Mouse (Mus musculus): ENCODE data around the gene Atxn1.

Gene Atxn1

DNA sequence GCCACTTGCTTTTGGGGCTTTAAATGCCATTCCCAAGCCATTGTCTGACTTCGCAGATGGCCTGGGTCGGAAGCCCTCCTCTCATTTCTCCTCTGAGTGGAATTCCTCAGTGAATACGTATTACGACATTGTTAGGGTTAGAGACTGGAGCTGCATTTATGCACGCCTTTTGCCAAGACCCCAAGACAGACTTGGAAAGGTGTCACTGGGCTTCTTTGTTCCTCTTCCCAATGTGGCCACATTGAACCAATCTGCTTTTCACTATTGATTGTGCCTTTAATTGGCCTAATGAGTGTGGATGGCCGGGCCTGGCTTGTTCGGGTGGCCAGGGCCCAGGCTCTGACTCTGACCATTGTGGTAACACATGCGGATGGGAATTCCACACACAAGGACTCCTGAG is 336.5 kb downstream of the Atxn1 start:
- DNase-seq (ENCODE audit: low spot score) = no peak

DNA sequence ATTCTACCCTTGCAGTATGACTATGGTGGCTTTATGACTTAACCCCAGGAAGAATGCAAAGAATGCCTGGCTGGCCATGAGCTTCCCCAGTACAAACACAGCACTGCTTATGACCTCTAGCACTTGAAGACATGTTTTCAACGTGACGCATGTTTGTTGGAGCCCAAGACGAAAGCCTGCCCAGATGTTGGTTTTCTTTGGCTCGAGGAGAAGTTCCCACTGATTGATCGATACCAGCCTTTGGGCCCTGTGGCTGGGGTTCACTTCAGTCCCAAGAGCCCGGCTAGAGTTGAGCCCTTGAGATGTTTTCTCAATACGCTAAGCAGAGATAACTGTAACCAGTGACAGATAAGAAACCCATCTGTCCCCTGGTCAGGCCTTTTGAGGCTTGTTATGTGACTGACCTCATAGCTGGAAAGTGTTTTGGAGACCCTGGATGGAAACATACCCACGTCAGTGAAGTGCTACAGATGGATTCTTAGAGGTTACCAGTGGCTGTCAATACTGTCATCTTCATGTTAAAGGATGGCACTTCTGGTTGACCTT is 337.5 kb downstream of the Atxn1 start:
- no peak for DNase-seq (ENCODE audit: low spot score)

DNA sequence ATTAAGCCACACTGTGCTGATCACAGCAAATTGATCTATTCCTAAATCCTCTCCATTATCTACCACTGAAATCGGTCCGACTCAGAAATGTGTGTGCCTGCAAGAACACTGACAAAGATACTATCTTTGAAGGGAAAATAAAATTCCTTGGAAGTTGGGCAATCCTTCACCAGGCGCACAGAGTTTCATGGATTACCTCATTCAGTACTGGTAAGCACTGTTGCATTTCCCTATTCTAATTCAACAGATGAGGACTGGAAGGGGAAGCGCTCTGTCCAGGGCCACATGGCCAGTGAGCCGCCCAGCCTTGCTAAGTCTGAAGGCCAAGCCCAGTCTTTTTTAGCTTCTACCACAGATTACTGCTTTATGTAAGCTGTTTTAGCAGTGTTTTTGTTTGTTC is 339.1 kb downstream of the Atxn1 start:
- DNase-seq (ENCODE audit: low spot score) = no peak

DNA sequence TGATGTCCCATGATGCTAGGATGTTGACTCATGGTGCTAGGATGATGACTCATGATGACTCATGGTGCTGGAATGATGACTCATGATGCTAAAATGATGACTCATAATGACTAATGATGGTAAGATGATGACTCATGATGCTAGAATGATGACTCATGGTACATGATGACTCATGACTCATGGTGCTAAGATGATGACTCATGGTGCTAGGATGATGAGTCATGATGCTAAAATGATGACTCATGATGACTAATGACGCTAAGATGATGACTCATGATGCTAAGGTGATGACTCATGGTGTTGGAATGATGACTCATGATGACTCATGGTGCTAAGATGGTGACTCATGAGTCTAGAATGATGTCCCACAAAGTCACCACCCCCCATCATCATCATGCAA is 341.0 kb downstream of the Atxn1 start:
- DNase-seq (ENCODE audit: low spot score) = no peak

DNA sequence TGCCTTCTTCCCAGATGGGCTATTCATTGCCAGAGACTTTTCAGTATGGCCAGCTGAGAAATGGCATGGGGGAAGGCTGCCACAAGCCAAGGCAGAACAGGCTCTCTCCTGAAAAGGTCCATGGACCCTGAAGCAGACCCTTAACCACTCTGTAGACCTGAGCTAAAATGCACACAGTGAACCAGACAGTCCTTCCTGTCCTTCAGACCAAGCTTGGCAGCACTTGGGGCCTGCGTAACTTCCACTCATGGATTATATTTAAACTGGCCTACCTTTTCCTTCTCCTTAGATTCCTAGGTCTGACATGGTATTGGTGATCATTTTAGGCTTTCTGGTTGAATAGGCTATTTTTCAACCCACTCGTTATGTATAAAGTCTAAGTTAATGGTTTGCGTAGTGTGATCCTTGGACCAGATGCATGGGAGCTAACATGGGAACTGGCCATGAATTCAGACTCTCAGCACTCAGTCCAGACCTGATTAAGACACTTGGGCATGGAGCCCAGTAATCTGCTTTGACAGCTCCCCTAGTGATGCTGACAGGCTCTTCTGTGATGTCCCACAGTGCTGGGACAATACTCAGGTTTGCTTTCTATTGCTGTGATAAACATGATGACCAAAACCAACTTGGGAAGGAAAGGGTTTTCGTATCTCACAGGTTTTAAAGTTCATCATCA is 341.8 kb downstream of the Atxn1 start:
- DNase-seq (ENCODE audit: low spot score) = no peak

DNA sequence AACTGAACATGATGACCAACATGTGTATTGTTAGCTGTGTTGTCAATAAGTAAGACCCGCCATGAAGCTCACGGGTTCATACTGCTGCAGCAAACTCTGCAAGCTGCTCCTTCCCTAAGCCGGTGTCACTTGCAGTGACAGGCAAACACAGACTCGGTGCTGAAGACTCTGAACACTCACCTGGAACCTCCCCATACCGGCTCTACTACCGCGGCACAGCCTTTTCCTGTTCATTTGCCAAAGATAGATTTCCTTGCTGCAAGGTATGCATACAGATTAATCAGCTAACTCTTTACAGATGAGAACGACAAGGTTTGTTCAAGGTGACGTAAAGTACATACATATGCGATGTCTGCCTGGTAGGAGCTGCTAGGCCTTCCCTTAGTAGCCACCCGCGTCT is 344.1 kb downstream of the Atxn1 start:
- no peak for DNase-seq (ENCODE audit: low spot score)

DNA sequence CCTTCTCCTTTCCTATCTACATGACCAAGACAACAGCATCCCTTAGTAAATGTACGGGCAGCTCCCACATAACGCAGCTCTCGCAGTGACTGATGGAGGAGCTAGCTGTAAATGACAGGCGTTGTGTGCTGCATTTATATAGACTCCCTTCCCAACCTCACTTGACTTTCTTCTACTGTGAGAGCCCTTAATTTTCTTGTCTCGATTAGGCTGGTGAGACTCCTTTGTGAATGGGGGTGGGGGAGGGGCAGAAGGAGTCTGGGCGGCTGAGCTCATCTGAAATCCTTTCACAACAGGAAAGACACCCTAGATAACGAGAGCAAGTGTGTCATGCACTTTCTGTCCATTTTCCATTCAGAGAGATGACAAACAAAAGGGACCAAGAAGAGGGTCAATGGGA is 344.5 kb downstream of the Atxn1 start:
- DNase-seq (ENCODE audit: low spot score) = no peak

DNA sequence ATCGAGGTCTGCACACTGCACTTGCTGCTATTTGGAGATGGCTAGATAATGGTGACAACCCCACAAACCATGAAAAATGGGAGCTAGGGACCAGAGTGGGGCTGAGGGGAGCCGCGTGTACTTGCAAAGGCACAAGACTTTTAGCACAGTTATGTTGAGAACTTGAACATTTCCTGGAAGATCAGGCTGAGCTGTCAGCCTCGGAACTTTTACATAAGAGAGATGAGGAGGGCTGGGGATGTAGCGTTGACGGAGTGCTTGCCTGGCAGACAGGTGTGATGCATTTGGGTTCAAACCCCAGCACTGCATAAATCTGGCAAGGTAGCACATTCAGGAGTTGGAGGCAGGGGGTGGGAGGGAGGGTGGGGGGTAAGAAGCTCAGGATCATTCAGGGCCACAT is 346.8 kb downstream of the Atxn1 start:
- DNase-seq (ENCODE audit: low spot score) = no peak

DNA sequence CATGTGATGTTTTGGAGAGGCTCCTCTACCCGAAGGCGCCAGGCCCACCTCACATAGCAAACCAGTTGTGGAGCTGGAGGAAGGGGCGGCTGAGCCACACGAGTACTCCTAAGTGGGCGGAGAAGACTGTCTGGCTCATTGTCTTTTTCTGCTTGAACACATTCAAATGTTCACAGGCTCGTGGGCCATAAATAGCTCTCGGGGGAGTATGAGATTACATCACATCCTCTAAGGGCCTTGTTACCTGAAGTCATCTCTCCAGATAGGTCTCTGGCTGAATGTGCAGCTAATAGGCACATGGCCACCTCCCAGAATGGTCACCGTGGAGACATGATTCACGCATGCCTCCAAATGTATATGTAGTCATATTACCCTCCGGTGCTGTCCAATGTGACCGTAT is 350.0 kb downstream of the Atxn1 start:
- no peak for DNase-seq (ENCODE audit: low spot score)

DNA sequence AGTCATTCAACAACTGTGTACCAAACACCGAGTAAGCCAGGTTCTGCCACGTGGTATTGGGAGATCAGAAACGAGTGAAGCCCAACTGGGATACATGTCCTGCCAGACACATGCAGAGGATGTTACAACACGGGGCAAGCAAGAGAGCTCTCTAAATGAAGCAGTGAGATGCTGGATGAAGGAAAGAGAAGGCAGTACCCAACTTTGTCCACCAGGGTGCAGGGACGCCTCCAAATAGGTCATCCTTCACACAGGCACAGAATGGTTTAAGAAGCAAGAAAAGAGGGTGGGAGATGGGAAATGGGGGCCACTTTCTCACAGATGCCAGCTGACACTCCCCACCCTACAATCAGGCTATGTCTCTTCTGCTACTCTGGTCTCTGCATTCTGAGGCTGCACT is 351.5 kb downstream of the Atxn1 start:
- peak; percentile 23 for DNase-seq (ENCODE audit: low spot score)

DNA sequence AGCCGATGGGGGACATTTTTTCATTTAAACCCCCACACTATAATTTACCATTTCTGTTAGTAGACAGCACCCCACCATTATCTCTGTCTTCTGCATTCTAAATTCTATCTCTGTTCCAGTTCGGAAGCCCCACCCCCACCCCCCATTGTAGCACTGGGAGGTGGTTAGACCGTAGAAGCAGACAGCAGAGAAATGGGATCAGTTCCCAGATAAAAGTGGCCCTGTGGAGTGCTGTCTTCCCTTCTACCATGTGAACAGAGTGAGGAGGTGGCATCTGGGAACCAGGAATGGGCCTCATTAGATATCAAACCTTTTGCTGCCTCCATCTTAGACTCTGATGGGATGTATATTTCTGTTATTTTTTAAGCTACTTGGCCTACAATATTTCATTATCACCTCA is 353.3 kb downstream of the Atxn1 start:
- DNase-seq (ENCODE audit: low spot score) = no peak

DNA sequence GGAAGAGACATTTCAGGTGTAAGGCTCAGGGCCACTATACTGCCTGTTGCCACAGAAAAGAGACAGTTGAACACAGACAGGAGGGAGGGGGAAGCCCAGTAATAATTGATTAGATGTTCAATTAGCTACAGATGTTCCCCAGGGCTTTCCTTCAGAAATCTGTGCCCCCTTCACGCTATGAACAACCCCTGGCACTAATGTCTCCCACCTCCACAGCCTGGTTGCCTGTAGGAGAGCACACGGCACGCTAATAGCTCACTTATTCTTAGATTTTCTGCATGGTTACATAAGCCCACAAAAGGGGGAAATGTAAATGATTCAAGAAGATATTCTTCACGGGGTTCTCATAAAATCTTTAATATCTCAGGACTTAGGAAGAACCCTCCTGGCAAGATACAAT is 355.3 kb downstream of the Atxn1 start:
- DNase-seq (ENCODE audit: low spot score) = no peak

DNA sequence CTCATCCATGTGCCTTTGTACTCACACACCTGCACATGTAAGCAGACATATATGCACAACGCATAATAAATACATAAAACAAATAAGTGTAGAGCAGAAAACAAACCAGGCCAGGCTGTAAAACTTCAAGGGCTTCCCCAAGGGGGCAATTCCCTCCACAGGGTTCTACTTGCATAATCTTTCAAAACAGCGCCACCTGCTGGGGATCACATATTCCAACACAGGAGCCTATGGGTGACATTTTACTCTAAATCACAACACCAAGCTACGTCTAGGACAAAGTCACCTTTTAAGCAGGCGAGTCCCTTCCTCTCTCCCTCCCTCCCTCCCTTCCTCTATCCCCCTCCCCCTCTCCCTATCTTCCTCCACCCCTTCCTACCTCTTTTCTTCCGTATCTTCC is 356.2 kb downstream of the Atxn1 start:
- DNase-seq (ENCODE audit: low spot score) = no peak

DNA sequence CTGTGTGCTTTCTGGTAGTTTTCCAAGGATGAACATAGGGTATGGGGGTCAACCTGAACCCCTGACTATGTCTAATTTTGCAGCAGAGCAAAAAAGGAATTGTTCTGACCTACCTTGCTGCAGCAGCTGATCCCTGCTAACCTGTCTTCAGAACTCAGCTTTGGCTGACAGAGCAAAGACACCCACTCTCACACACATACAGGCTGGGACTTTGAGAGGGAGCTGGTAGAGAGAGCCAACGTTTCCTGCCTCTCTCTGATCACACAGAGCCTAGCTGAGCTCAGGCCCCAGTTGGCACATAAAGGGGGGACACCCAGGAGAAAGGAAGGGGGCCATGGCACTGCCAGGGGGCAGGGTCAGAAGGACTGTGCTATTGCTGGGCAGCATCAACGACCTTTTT is 356.9 kb downstream of the Atxn1 start:
- DNase-seq (ENCODE audit: low spot score) = no peak

DNA sequence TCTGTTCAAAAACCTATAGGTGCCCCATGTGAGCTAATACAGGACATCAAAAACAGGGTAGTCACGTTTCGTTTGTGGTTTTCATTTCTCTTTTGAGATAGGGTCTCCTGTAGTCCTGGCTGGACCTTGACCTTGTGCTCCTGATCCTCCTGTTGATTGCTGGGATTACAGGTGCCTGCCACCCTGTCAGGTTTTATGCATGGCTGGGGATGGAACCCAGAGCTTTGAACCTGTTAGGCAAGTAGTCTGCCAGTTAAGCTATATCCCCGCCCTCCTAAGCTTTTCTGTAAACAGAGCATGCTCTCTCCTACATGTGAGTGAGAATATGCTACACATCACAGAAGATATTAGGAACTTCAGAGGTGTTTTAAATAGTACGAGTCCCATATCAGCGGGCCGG is 361.2 kb downstream of the Atxn1 start:
- no peak for DNase-seq (ENCODE audit: low spot score)

DNA sequence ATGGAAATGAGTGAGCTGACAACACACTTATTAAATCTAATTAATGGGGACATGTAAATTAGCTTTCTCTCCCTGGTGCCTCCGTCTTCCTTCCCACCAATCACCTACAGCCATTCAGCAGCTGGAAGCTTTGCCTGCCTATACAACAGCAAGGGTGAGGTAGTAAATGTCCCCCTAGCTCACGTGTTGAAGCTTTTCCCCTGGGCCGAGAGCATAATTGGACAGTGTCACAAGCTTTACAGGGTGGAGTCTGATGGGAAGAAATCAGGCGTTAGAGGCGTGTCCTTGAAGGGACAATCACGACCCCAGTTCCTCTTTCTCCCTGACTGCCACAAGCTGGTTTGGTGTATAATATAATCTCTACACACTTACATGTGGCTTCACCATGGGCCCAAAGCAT is 364.4 kb downstream of the Atxn1 start:
- DNase-seq (ENCODE audit: low spot score) = no peak

DNA sequence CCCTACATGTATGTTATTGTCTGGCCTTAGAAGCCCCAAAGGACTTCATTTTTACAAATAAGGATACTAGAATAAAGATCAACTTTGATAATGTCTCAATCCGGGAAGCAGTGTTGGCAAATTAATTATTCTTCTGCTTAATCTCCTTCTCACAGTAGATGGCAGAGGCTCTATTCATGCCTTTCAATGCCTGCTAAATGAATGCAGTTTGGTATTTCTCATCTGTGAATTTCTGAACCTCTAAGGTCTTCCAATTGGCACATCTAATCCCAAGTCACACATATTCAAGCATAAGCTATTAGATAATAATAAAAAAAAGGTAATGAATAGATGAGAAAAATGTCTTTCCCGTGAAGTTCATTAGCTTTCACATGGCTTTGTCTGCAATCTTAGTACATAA is 365.0 kb downstream of the Atxn1 start:
- DNase-seq (ENCODE audit: low spot score) = no peak

DNA sequence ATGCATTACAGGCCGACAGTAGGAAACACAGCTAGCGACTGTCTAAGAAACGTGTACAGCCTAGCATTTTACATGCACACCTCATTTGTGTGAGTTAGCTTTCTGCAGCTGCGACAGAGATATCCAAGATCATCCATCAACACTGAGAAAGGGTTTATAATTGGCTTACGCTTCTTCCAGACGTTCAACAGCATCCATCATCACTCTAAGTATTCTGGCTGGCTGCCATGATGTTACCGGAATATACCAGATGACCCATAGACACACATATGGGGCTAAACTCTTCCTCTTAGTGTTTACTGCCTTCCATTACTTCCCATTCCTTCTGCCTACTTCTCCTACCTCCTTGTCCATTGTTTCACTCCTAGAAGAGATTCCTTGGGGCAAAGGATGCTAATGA is 369.4 kb downstream of the Atxn1 start:
- DNase-seq (ENCODE audit: low spot score) = no peak

DNA sequence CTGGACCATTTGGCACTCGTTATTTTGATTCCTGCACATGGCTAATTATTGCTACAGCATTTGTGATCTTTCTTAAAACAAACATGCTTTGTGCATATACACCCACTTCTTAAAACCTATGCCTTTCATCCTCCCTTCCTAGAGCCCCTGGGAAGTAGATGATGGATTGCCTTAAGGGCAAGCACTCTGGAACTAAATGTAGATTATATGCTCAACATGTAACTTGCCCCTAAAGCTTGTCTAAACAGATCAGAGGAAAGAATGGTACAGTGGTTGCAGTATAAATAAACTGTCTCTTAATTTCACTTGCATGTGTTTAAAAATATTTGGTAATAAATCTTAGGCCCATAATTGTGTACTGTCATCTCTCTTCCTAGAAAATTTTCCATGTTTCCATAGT is 370.9 kb downstream of the Atxn1 start:
- no peak for DNase-seq (ENCODE audit: low spot score)

DNA sequence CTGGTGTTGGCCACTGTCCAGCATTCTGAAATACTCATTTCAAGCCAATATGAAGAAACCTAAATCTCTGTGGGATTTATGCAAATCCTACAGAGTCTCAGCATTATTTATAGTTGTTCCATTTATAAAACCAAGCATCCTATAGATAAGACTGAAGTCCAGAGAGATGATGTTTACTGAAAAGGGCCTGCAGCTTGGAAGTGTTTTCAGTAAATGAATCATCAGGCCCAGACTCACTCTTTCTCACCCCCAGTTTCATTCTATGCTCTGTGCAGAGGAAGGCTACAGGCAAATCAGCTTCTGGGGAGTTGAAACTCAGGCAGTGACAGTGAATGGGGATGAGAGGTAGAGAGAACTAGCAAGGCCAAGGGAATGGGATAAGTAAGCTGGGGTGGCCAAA is 373.9 kb downstream of the Atxn1 start:
- DNase-seq (ENCODE audit: low spot score) = no peak

DNA sequence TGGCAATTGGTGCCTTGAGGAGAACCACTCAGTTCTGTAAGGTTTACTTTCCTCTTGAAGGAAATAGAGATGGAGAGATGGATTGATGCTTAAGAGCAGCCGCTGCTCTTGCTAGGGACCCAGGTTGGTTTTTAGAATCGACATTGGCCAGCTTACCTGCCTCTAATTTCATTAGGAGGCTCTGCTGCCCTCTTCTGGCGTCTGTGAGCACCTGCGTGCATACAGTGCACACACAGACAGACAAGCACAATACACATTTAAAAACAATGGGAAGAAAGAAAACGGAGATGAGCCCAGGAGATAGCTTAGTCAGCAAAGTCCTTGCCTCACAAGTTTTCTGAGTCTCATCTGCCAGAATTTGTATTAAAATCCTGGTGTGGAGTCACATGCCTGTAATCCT is 381.7 kb downstream of the Atxn1 start:
- DNase-seq (ENCODE audit: low spot score) = no peak

DNA sequence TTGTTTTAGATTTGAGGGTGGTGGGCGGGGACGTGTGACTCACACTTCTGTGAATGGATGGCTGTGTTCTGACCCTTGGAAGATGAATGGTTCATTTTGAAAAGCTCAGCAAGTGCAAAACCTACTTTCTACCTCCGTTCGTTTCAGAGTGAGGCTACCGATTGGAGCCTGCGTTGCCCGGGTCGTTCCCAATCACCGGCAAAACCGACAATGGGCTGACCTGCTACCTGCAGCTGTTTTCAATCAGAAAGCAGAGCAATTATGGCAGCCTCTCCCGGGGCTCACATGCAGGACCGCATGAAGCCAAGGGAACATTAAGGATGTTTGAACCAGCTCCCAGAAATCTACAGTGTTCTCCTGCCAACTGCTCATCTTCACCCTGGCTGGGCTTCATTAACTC is 382.5 kb downstream of the Atxn1 start:
- DNase-seq (ENCODE audit: low spot score) = no peak

DNA sequence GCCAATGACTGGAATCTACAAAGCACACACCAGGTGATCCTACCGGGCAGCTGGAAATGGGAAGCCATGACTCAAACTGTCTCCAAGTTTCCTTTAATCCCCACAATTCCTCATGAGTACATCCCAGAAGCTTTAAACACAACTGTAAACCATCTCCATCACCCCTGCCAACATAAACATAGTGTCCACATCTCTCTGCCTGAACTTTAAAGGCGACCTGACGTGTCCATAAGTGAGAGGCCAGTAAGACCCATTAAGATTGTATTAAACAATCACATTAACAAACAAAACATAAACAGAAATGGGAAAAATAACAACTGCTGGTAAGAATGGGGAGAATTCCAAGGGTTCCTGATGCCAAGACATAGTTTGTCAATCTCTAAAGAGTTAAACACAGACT is 385.1 kb downstream of the Atxn1 start:
- DNase-seq (ENCODE audit: low spot score) = no peak

DNA sequence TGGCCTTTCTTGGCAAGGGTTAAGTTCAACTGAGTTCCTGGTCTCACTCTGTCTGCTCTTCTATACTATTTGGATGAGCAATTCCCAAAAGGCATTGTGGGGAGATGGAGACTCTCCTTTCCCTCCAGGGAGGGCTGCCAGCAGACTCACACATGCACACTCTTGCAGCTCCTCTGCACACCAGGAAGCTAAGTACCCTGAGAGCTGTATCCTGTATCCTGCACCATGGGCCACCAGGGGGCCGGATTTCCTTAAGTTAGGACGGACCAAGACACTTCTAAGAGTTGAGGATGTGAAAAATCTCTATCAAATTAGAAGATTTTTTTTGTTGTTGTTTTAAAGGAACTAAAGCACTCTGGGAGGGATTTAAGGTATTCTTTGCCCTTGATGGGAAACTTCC is 387.0 kb downstream of the Atxn1 start:
- no peak for DNase-seq (ENCODE audit: low spot score)

DNA sequence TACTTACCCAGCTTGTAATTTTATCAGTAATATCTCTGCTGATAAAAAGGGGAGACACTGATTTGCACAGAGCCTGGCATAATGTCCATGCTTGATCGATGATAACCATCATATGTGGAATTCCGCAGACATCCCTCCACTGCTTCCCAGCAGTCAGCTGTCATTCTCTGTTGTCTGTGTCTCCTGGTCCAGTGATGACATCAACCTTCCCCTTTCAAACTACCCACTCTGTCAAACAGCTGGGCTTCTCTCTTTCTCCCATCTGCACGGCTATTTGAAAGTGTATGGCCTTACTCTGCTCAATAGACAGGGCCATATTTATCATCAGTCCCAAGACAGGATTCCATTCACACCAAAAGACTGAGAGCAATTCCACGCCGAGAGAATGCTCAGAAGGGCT is 387.4 kb downstream of the Atxn1 start:
- no peak for DNase-seq (ENCODE audit: low spot score)

Measured in urinary bladder, postnatal 25 days (tissue).